Comparison of ENCODE assay signal across 23 mouse cellular contexts in the genomic region with DNA sequence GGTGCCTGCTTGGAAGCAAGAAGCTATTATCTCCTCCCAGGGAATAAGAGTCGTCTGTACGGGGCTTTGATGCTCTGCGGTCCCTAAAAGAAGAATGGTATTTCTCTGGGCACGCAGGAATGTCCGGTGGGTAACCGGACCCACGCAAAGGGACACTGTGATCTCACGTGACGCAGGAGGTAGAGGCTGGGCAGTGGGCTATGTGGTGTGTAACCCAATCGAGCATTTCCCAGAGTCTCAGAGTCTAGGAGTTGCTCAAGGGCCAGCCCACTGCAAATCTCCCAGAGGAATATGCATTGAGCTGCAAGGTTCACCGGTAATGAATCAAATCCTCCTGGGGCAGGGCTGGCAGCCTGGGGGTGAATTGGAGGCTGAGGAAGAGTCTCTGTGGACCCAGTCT. TPM values are rescaled to one million over a fixed set of nuclear protein-coding genes. Genes with fewer than 3 reads are reported as not detected.
DNase-seq lines count a peak whose midpoint lies in the region; ATAC-seq and TF ChIP-seq lines count a peak whose summit lies in the region.
"Had no signal": no experiment of that assay in that cellular context is flagged by ENCODE, and none has a peak within 500 bp of the region (broad histone marks: within the 10 kb centered on the region; RNA-seq: fewer than 3 reads in every experiment).

No protein-coding gene starts in this region.

- no peaks in the 10 kb centered on the region for H3K9me3 ChIP-seq in kidney, embryonic 14.5 days (ENCODE audit: control insufficient read depth, low read length)
- H3K9me3 ChIP-seq in kidney, embryonic 15.5 days (replicated peaks): no peaks in the 10 kb centered on the region
- H3K9me3 ChIP-seq in kidney, embryonic 16.5 days (ENCODE audit: low read length): no peaks in the 10 kb centered on the region
- no peaks in the 10 kb centered on the region for H3K9me3 ChIP-seq in kidney, postnatal 0 days (replicated peaks; ENCODE audit: low read length)
- H3K9me3 ChIP-seq: G1E had no signal

- peak; percentile 68; the same call in 1 of the 2 replicates for ATAC-seq in kidney, embryonic 14.5 days (ENCODE audit: low FRiP score, low TSS enrichment)
- ATAC-seq in kidney, embryonic 15.5 days (replicated peaks; ENCODE audit: low FRiP score): peak; percentile 49; the same call in 1 of the 2 replicates
- ATAC-seq in kidney, embryonic 16.5 days (ENCODE audit: low FRiP score, low TSS enrichment): peak; percentile 57; the same call in 1 of the 2 replicates
- peak; percentile 57; the same call in 1 of the 2 replicates for ATAC-seq in kidney, postnatal 0 days (replicated peaks; ENCODE audit: low FRiP score, low read depth)
- ATAC-seq: activated CD4-positive, CD25-positive, alpha-beta regulatory T cell, adult 4 months; CD4-positive, CD25-positive, alpha-beta regulatory T cell, adult 4 months; Patski had no signal

- no peaks in the 10 kb centered on the region for H3K27me3 ChIP-seq in kidney, embryonic 14.5 days (ENCODE audit: control insufficient read depth, insufficient read depth, low read length)
- H3K27me3 ChIP-seq in kidney, embryonic 15.5 days: peaks cover 40% of the 10 kb centered on the region
- peaks cover 15% of the 10 kb centered on the region; the same call in 1 of the 2 replicates for H3K27me3 ChIP-seq in kidney, embryonic 16.5 days (ENCODE audit: insufficient read depth, low read length)
- H3K27me3 ChIP-seq in kidney, postnatal 0 days (ENCODE audit: insufficient read depth, low read length): no peaks in the 10 kb centered on the region

- H3K9ac ChIP-seq in kidney, embryonic 14.5 days (ENCODE audit: low read depth, low read length): no peak overlapping the region
- no peak overlapping the region for H3K9ac ChIP-seq in kidney, embryonic 15.5 days
- H3K9ac ChIP-seq in kidney, embryonic 16.5 days (replicated peaks; ENCODE audit: low read length): no peak overlapping the region
- no peak overlapping the region for H3K9ac ChIP-seq in kidney, postnatal 0 days (ENCODE audit: low read depth, low read length)

- H3K4me1 ChIP-seq in kidney, embryonic 14.5 days (ENCODE audit: control insufficient read depth, insufficient read depth, low read length): no peaks in the 10 kb centered on the region
- 0 out of 2 replicates have a peak, but pooled peaks cover 6% of the 10 kb centered on the region for H3K4me1 ChIP-seq in kidney, embryonic 15.5 days
- no peaks in the 10 kb centered on the region for H3K4me1 ChIP-seq in kidney, embryonic 16.5 days (ENCODE audit: insufficient read depth, low read length)
- no peaks in the 10 kb centered on the region for H3K4me1 ChIP-seq in kidney, postnatal 0 days (replicated peaks; ENCODE audit: insufficient read depth, low read length)

- no peak overlapping the region for H3K27ac ChIP-seq in kidney, embryonic 14.5 days (ENCODE audit: low read depth, low read length)
- no peak overlapping the region for H3K27ac ChIP-seq in kidney, embryonic 15.5 days
- no peak overlapping the region for H3K27ac ChIP-seq in kidney, embryonic 16.5 days (ENCODE audit: low read length)
- no peak overlapping the region for H3K27ac ChIP-seq in kidney, postnatal 0 days

- H3K4me2 ChIP-seq in kidney, embryonic 14.5 days (replicated peaks; ENCODE audit: low read depth, low read length): no peak overlapping the region
- H3K4me2 ChIP-seq in kidney, embryonic 15.5 days: 0 out of 2 replicates have a peak overlapping the region, but pooled peaks have one; percentile 17
- H3K4me2 ChIP-seq in kidney, embryonic 16.5 days (replicated peaks; ENCODE audit: low read depth, low read length): no peak overlapping the region
- no peak overlapping the region for H3K4me2 ChIP-seq in kidney, postnatal 0 days (ENCODE audit: low read length)

- H3K4me3 ChIP-seq in kidney, embryonic 14.5 days (ENCODE audit: low read length): no peak overlapping the region
- H3K4me3 ChIP-seq in kidney, embryonic 15.5 days (replicated peaks): no peak overlapping the region
- no peak overlapping the region for H3K4me3 ChIP-seq in kidney, embryonic 16.5 days (ENCODE audit: low read length)
- no peak overlapping the region for H3K4me3 ChIP-seq in kidney, postnatal 0 days (replicated peaks; ENCODE audit: low read depth, low read length)

- 44% methylated on average over 11 of the region's 11 CpGs for WGBS in kidney, embryonic 14.5 days
- WGBS in kidney, embryonic 15.5 days: 37% methylated on average over 11 of the region's 11 CpGs
- WGBS in kidney, embryonic 16.5 days: 34% methylated on average over 11 of the region's 11 CpGs
- WGBS in kidney, postnatal 0 days: 41% methylated on average over 11 of the region's 11 CpGs

- no peak for DNase-seq in kidney, postnatal 14 days
- DNase-seq in kidney, postnatal 25 days: no peak
- no peak for DNase-seq in kidney, adult 9 months
- peak; percentile 55 for DNase-seq in kidney, postnatal 0 days (ENCODE audit: low spot score)
- DNase-seq in kidney, adult 18-20 months: no peak
- DNase-seq: adrenal gland, adult 2 months; adrenal gland, adult 8-10 months; adrenal gland, postnatal 10 days; adrenal gland, postnatal 14 days; adrenal gland, postnatal 25 days; adrenal gland, postnatal 36 days; B cell, adult 2 months; cerebellum, adult 11 months; cerebellum, adult 11-12 months had no signal

- no peaks in the 10 kb centered on the region for H3K36me3 ChIP-seq in kidney, embryonic 14.5 days (ENCODE audit: control insufficient read depth, insufficient read depth, low read length)
- no peaks in the 10 kb centered on the region for H3K36me3 ChIP-seq in kidney, embryonic 15.5 days
- no peaks in the 10 kb centered on the region for H3K36me3 ChIP-seq in kidney, embryonic 16.5 days (ENCODE audit: insufficient read depth, low read length)
- H3K36me3 ChIP-seq in kidney, postnatal 0 days (ENCODE audit: insufficient read depth, low read length): no peaks in the 10 kb centered on the region
- H3K36me3 ChIP-seq: G1E had no signal

- no peak for TF ChIP-seq CTCF in kidney, postnatal 0 days (IDR thresholded peaks at IDR 0.05; ENCODE audit: low read depth)

RNA-seq across cellular contexts. Expression of a gene that starts 9.5 kb away (rescaled TPM):
- polyA plus RNA-seq in kidney, embryonic 14.5 days (2014; fragmentation: Nextera tagmentation; extraction: Ambion mirVana): 0.18 and 0.70 TPM in 2 replicates
- polyA plus RNA-seq in kidney, embryonic 15.5 days (2015; fragmentation: Nextera tagmentation; extraction: Ambion mirVana): 0.36 and 0.53 TPM in 2 replicates
- 0.58 and 0.87 TPM in 2 replicates for polyA plus RNA-seq in kidney, embryonic 16.5 days (2015; fragmentation: Nextera tagmentation; extraction: Ambion mirVana)
- polyA plus RNA-seq in kidney, postnatal 0 days (2015; fragmentation: Nextera tagmentation; extraction: Ambion mirVana): 0.58 and 0.93 TPM in 2 replicates
- polyA plus RNA-seq: activated CD4-positive, CD25-positive, alpha-beta regulatory T cell, adult 4 months; C2C12; CD4-positive, CD25-positive, alpha-beta regulatory T cell, adult 4 months; Patski had no signal

RNA-seq across cellular contexts. Expression of a gene that starts 18.8 kb away (rescaled TPM):
- not detected in 2 replicates for polyA plus RNA-seq in kidney, embryonic 14.5 days (2014; fragmentation: Nextera tagmentation; extraction: Ambion mirVana)
- 0.14 TPM in 1 of 2 replicates, not detected in the other for polyA plus RNA-seq in kidney, embryonic 15.5 days (2015; fragmentation: Nextera tagmentation; extraction: Ambion mirVana)
- 0.05 TPM in 1 of 2 replicates, not detected in the other for polyA plus RNA-seq in kidney, embryonic 16.5 days (2015; fragmentation: Nextera tagmentation; extraction: Ambion mirVana)
- polyA plus RNA-seq in kidney, postnatal 0 days (2015; fragmentation: Nextera tagmentation; extraction: Ambion mirVana): 0.13 TPM in 1 of 2 replicates, not detected in the other
- polyA plus RNA-seq: activated CD4-positive, CD25-positive, alpha-beta regulatory T cell, adult 4 months; adrenal gland, adult 2 months; brain, embryonic 14.5 days; C2C12; G1E; Patski had no signal
